Mouse (Mus musculus): ENCODE data around the gene Fshb. TPM values are rescaled to one million over a fixed set of nuclear protein-coding genes. Genes with fewer than 3 reads are reported as not detected.

The Fshb gene
- polyA plus RNA-seq (2012; rRNA removed): not detected in 2 replicates

DNA sequence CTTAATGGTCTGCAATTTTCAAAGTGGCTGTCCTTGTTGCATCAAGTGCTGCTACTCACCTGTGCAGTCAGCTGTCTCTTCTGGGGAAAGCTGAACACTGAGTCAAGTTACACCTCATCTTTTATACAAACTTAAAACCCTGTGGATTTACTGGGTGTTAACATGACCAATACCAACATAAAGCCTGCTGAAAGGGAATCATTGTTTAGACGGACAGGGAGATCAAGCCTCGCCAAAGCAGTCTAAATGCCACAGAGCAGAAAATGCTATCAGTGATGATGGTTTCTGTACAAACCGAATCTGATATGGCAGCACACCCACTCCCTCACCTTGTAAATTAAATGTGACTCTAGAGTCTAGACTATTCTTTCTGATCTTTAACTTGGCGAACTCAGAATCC lies at the start of gene Fshb:
TSS of gene Fshb (minus strand) at position 101 of the 400 bp plus-strand sequence.
- Histone ChIP-seq H3K27ac (ENCODE audit: control insufficient read depth, insufficient read depth, low read depth, low read length) (no peak within 1 kb of the TSS), H3K36me3 (ENCODE audit: control insufficient read depth, insufficient read depth, low read length) (no peaks in the 10 kb centered on the region), H3K4me1 (ENCODE audit: control insufficient read depth, insufficient read depth, low read length) (no peaks in the 10 kb centered on the region; the same call in 1 of the 2 replicates), H3K4me3 (ENCODE audit: control insufficient read depth, low read depth, low read length) (no peak within 1 kb of the TSS), H3K27me3 (ENCODE audit: control insufficient read depth, insufficient read depth, low read length) (no peaks in the 10 kb centered on the region)
- TF ChIP-seq CTCF (IDR thresholded peaks at IDR 0.05; ENCODE audit: control insufficient read depth, insufficient read depth, insufficient replicate concordance, low read depth, low read length) (no peak), POLR2A (IDR thresholded peaks at IDR 0.05; ENCODE audit: control insufficient read depth, low read depth, low read length) (no peak)

GRCm38 (mm10) chr2:107084256-107084655 lies 24.8 kb upstream of the Fshb start:
- Histone ChIP-seq H3K27me3 (ENCODE audit: control insufficient read depth, insufficient read depth, low read length) (no peaks in the 10 kb centered on the region), H3K4me1 (ENCODE audit: control insufficient read depth, insufficient read depth, low read length) (no peaks in the 10 kb centered on the region), H3K4me3 (ENCODE audit: control insufficient read depth, low read depth, low read length) (no peak overlapping the region), H3K36me3 (ENCODE audit: control insufficient read depth, insufficient read depth, low read length) (no peaks in the 10 kb centered on the region), H3K27ac (ENCODE audit: control insufficient read depth, insufficient read depth, low read depth, low read length) (no peak overlapping the region)
- TF ChIP-seq POLR2A (IDR thresholded peaks at IDR 0.05; ENCODE audit: control insufficient read depth, low read depth, low read length) (no peak), CTCF (IDR thresholded peaks at IDR 0.05; ENCODE audit: control insufficient read depth, insufficient read depth, insufficient replicate concordance, low read depth, low read length) (no peak)

GRCm38 (mm10) chr2:107083071-107083885 lies 23.8 kb upstream of the Fshb start:
- H3K4me1 ChIP-seq (ENCODE audit: control insufficient read depth, insufficient read depth, low read length): no peaks in the 10 kb centered on the region
- H3K4me3 ChIP-seq (ENCODE audit: control insufficient read depth, low read depth, low read length): no peak overlapping the region
- no peaks in the 10 kb centered on the region for H3K36me3 ChIP-seq (ENCODE audit: control insufficient read depth, insufficient read depth, low read length)
- H3K27ac ChIP-seq (ENCODE audit: control insufficient read depth, insufficient read depth, low read depth, low read length): no peak overlapping the region
- H3K27me3 ChIP-seq (ENCODE audit: control insufficient read depth, insufficient read depth, low read length): no peaks in the 10 kb centered on the region
- TF ChIP-seq CTCF (IDR thresholded peaks at IDR 0.05; ENCODE audit: control insufficient read depth, insufficient read depth, insufficient replicate concordance, low read depth, low read length) (peak; percentile 84; the same call in 1 of the 2 replicates), POLR2A (IDR thresholded peaks at IDR 0.05; ENCODE audit: control insufficient read depth, low read depth, low read length) (no peak)

GRCm38 (mm10) chr2:107063260-107063659 lies 3.8 kb upstream of the Fshb start:
- Histone ChIP-seq H3K27me3 (ENCODE audit: control insufficient read depth, insufficient read depth, low read length) (no peaks in the 10 kb centered on the region), H3K4me3 (ENCODE audit: control insufficient read depth, low read depth, low read length) (no peak overlapping the region), H3K36me3 (ENCODE audit: control insufficient read depth, insufficient read depth, low read length) (no peaks in the 10 kb centered on the region), H3K27ac (ENCODE audit: control insufficient read depth, insufficient read depth, low read depth, low read length) (no peak overlapping the region), H3K4me1 (ENCODE audit: control insufficient read depth, insufficient read depth, low read length) (no peaks in the 10 kb centered on the region; the same call in 1 of the 2 replicates)
- no peak for TF ChIP-seq POLR2A (IDR thresholded peaks at IDR 0.05; ENCODE audit: control insufficient read depth, low read depth, low read length)
- TF ChIP-seq CTCF (IDR thresholded peaks at IDR 0.05; ENCODE audit: control insufficient read depth, insufficient read depth, insufficient replicate concordance, low read depth, low read length): no peak

- no peak for TF ChIP-seq POLR2A (IDR thresholded peaks at IDR 0.05; ENCODE audit: control insufficient read depth, low read depth, low read length)
- TF ChIP-seq CTCF (IDR thresholded peaks at IDR 0.05; ENCODE audit: control insufficient read depth, insufficient read depth, insufficient replicate concordance, low read depth, low read length): no peak
- no peak overlapping the region for H3K27ac ChIP-seq (ENCODE audit: control insufficient read depth, insufficient read depth, low read depth, low read length)
These were observed 13.5 kb downstream of the Fshb start for GRCm38 (mm10) chr2:107045955-107046354.

DNA sequence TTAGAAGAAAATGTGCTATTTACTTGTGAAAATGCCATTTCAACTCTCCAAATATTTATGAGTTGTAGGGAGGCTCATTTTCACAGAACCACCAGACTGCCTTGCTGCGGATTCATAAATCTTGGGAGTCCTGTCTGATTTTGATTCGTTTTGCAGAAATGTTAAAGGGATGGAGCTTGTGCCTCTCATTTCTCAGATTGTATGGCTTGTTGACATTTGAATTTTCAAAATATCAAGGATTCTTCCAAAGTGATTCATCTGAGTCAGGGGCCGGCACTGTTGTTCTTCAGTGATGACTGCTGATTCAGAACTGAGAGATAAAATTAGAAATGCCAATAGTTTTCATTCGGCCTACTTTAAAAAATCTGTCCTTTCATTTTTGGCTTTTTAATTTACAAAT lies 18.6 kb downstream of the Fshb start:
- TF ChIP-seq CTCF (IDR thresholded peaks at IDR 0.05; ENCODE audit: control insufficient read depth, insufficient read depth, insufficient replicate concordance, low read depth, low read length) (no peak), POLR2A (IDR thresholded peaks at IDR 0.05; ENCODE audit: control insufficient read depth, low read depth, low read length) (no peak)
- no peaks in the 10 kb centered on the region for H3K27me3 ChIP-seq (ENCODE audit: control insufficient read depth, insufficient read depth, low read length)
- H3K4me3 ChIP-seq (ENCODE audit: control insufficient read depth, low read depth, low read length): no peak overlapping the region
- H3K27ac ChIP-seq (ENCODE audit: control insufficient read depth, insufficient read depth, low read depth, low read length): no peak overlapping the region
- H3K36me3 ChIP-seq (ENCODE audit: control insufficient read depth, insufficient read depth, low read length): no peaks in the 10 kb centered on the region
- H3K4me1 ChIP-seq (ENCODE audit: control insufficient read depth, insufficient read depth, low read length): peaks cover 3% of the 10 kb centered on the region; the same call in 1 of the 2 replicates

More at GRCm38 (mm10) chr2:107045955-107046354, 13.5 kb downstream of the Fshb start:
- Histone ChIP-seq H3K4me1 (ENCODE audit: control insufficient read depth, insufficient read depth, low read length) (peaks cover 3% of the 10 kb centered on the region; the same call in 1 of the 2 replicates), H3K4me3 (ENCODE audit: control insufficient read depth, low read depth, low read length) (no peak overlapping the region), H3K36me3 (ENCODE audit: control insufficient read depth, insufficient read depth, low read length) (no peaks in the 10 kb centered on the region), H3K27me3 (ENCODE audit: control insufficient read depth, insufficient read depth, low read length) (no peaks in the 10 kb centered on the region)

GRCm38 (mm10) chr2:107035980-107036379 lies 23.5 kb downstream of the Fshb start:
- Histone ChIP-seq H3K36me3 (ENCODE audit: control insufficient read depth, insufficient read depth, low read length) (no peaks in the 10 kb centered on the region), H3K27ac (ENCODE audit: control insufficient read depth, insufficient read depth, low read depth, low read length) (no peak overlapping the region), H3K4me1 (ENCODE audit: control insufficient read depth, insufficient read depth, low read length) (no peaks in the 10 kb centered on the region), H3K27me3 (ENCODE audit: control insufficient read depth, insufficient read depth, low read length) (no peaks in the 10 kb centered on the region), H3K4me3 (ENCODE audit: control insufficient read depth, low read depth, low read length) (no peak overlapping the region)
- no peak for TF ChIP-seq CTCF (IDR thresholded peaks at IDR 0.05; ENCODE audit: control insufficient read depth, insufficient read depth, insufficient replicate concordance, low read depth, low read length)
- TF ChIP-seq POLR2A (IDR thresholded peaks at IDR 0.05; ENCODE audit: control insufficient read depth, low read depth, low read length): no peak

Data from testis, adult 2 months (tissue).